Mouse (Mus musculus): Measurements from ENCODE around the gene Tcf7l1. TPM values are rescaled to one million over a fixed set of nuclear protein-coding genes. Genes with fewer than 3 reads are reported as not detected.
A peak's percentile ranks its signal among the peaks of the same experiment; 100 is the strongest.

Tcf7l1 gene
- total RNA-seq, 4 experiments from 2014 or later: 1.7 to 4.4 (median 3.8) TPM

- no peak for DNase-seq (ENCODE audit: low spot score in 2 of 2)
Measured at GRCm38 (mm10) chr6:72747156-72747555, 41.9 kb downstream of the Tcf7l1 start.

GRCm38 (mm10) chr6:72745781-72746180 lies 43.3 kb downstream of the Tcf7l1 start:
- no peak for DNase-seq (ENCODE audit: low spot score in 2 of 2)

- no peak for DNase-seq (ENCODE audit: low spot score in 2 of 2)
Measured at GRCm38 (mm10) chr6:72744144-72744800, 44.8 kb downstream of the Tcf7l1 start.

- no peak for DNase-seq (ENCODE audit: low spot score in 2 of 2)
Measured at GRCm38 (mm10) chr6:72743624-72744041, 45.4 kb downstream of the Tcf7l1 start.

GRCm38 (mm10) chr6:72742331-72742730 lies 46.7 kb downstream of the Tcf7l1 start:
- DNase-seq (ENCODE audit: low spot score in 2 of 2): no peak

GRCm38 (mm10) chr6:72740596-72741421 lies 48.2 kb downstream of the Tcf7l1 start:
- DNase-seq (ENCODE audit: low spot score in 2 of 2): no peak

GRCm38 (mm10) chr6:72736872-72737271 lies 52.2 kb downstream of the Tcf7l1 start:
- no peak for DNase-seq (ENCODE audit: low spot score in 2 of 2)

- no peak for DNase-seq (ENCODE audit: low spot score in 2 of 2)
Measured at GRCm38 (mm10) chr6:72735206-72735605, 53.8 kb downstream of the Tcf7l1 start.

GRCm38 (mm10) chr6:72733375-72733774 lies 55.7 kb downstream of the Tcf7l1 start:
- no peak for DNase-seq (ENCODE audit: low spot score in 2 of 2)

- no peak for DNase-seq (ENCODE audit: low spot score in 2 of 2)
Measured at GRCm38 (mm10) chr6:72732109-72732508, 56.9 kb downstream of the Tcf7l1 start.

GRCm38 (mm10) chr6:72730560-72730849 lies 58.5 kb downstream of the Tcf7l1 start:
- peak; percentile 20 to 41 for DNase-seq (ENCODE audit: low spot score in 2 of 2)

GRCm38 (mm10) chr6:72729831-72730559 lies 59.1 kb downstream of the Tcf7l1 start:
- DNase-seq (ENCODE audit: low spot score in 2 of 2): no peak

GRCm38 (mm10) chr6:72727826-72728225 lies 61.2 kb downstream of the Tcf7l1 start:
- DNase-seq (ENCODE audit: low spot score in 2 of 2): no peak

GRCm38 (mm10) chr6:72724494-72725180 lies 64.4 kb downstream of the Tcf7l1 start:
- no peak for DNase-seq (ENCODE audit: low spot score in 2 of 2)

- no peak for DNase-seq (ENCODE audit: low spot score in 2 of 2)
Measured at GRCm38 (mm10) chr6:72723731-72724385, 65.2 kb downstream of the Tcf7l1 start.

- DNase-seq (ENCODE audit: low spot score in 2 of 2): no peak
Measured at GRCm38 (mm10) chr6:72723143-72723542, 65.9 kb downstream of the Tcf7l1 start.

GRCm38 (mm10) chr6:72720852-72721251 lies 68.2 kb downstream of the Tcf7l1 start:
- no peak for DNase-seq (ENCODE audit: low spot score in 2 of 2)

- peak in 1 of 2 experiments; percentile 19 for DNase-seq (ENCODE audit: low spot score in 2 of 2)
Measured at GRCm38 (mm10) chr6:72714726-72715125, 74.3 kb downstream of the Tcf7l1 start.

GRCm38 (mm10) chr6:72714250-72714649 lies 74.8 kb downstream of the Tcf7l1 start:
- no peak for DNase-seq (ENCODE audit: low spot score in 2 of 2)

- peak; percentile 23 to 34 for DNase-seq (ENCODE audit: low spot score in 2 of 2)
Measured at GRCm38 (mm10) chr6:72711508-72712081, 77.5 kb downstream of the Tcf7l1 start.
